Mouse (Mus musculus): ENCODE data around the gene Hoxb2. TPM values are rescaled to one million over a fixed set of nuclear protein-coding genes. Genes with fewer than 3 reads are reported as not detected.

Gene Hoxb2
- polyA plus RNA-seq, 1 experiment from 2014 or later: 4.0 TPM

GRCm38 (mm10) chr11:96369140-96369539 is 18.8 kb downstream of the Hoxb2 start:
- no peak for ATAC-seq (ENCODE audit: insufficient number of reproducible peaks, low FRiP score)
- Histone ChIP-seq H3K9ac (no peak overlapping the region), H3K9me3 (replicated peaks) (no peaks in the 10 kb centered on the region), H3K4me3 (no peak overlapping the region), H3K4me2 (no peak overlapping the region), H3K4me1 (replicated peaks) (peaks cover 8% of the 10 kb centered on the region; the same call in 1 of the 2 replicates), H3K27ac (ENCODE audit: poor library complexity, severe bottlenecking) (no peak overlapping the region), H3K36me3 (no peaks in the 10 kb centered on the region), H3K27me3 (replicated peaks) (peaks cover 96% of the 10 kb centered on the region)
- 29% methylated on average over 7 of the region's 7 CpGs for WGBS

- 37% methylated on average over 3 of the region's 3 CpGs for WGBS
- Histone ChIP-seq H3K27ac (ENCODE audit: poor library complexity, severe bottlenecking) (no peak overlapping the region), H3K4me1 (replicated peaks) (0 out of 2 replicates have a peak, but pooled peaks cover 4% of the 10 kb centered on the region)
Observed at GRCm38 (mm10) chr11:96371726-96372125, 21.4 kb downstream of the Hoxb2 start.

GRCm38 (mm10) chr11:96372519-96372918 is 22.2 kb downstream of the Hoxb2 start:
- no peak overlapping the region for H3K9ac ChIP-seq
- H3K27ac ChIP-seq (ENCODE audit: poor library complexity, severe bottlenecking): no peak overlapping the region
- no peak for ATAC-seq (ENCODE audit: insufficient number of reproducible peaks, low FRiP score)
- H3K9me3 ChIP-seq (replicated peaks): no peaks in the 10 kb centered on the region
- 5% methylated on average over 3 of the region's 3 CpGs for WGBS
- no peak overlapping the region for H3K4me3 ChIP-seq
- H3K4me1 ChIP-seq (replicated peaks): 0 out of 2 replicates have a peak, but pooled peaks cover 4% of the 10 kb centered on the region
- H3K27me3 ChIP-seq (replicated peaks): peaks cover 95% of the 10 kb centered on the region
- H3K36me3 ChIP-seq: no peaks in the 10 kb centered on the region
- H3K4me2 ChIP-seq: no peak overlapping the region

More at GRCm38 (mm10) chr11:96371726-96372125, 21.4 kb downstream of the Hoxb2 start:
- Histone ChIP-seq H3K27me3 (replicated peaks) (peaks cover 96% of the 10 kb centered on the region), H3K4me3 (no peak overlapping the region), H3K36me3 (no peaks in the 10 kb centered on the region), H3K9me3 (replicated peaks) (no peaks in the 10 kb centered on the region), H3K4me2 (no peak overlapping the region), H3K9ac (no peak overlapping the region)
- ATAC-seq (ENCODE audit: insufficient number of reproducible peaks, low FRiP score): no peak

GRCm38 (mm10) chr11:96374810-96375209 is 24.5 kb downstream of the Hoxb2 start:
- no peaks in the 10 kb centered on the region for H3K9me3 ChIP-seq (replicated peaks)
- H3K27ac ChIP-seq (ENCODE audit: poor library complexity, severe bottlenecking): no peak overlapping the region
- no peak overlapping the region for H3K4me3 ChIP-seq
- H3K36me3 ChIP-seq: no peaks in the 10 kb centered on the region
- 0 out of 2 replicates have a peak, but pooled peaks cover 4% of the 10 kb centered on the region for H3K4me1 ChIP-seq (replicated peaks)
- no peak overlapping the region for H3K9ac ChIP-seq
- H3K4me2 ChIP-seq: no peak overlapping the region
- no peak for ATAC-seq (ENCODE audit: insufficient number of reproducible peaks, low FRiP score)
- 21% methylated on average over 7 of the region's 7 CpGs for WGBS
- H3K27me3 ChIP-seq (replicated peaks): peaks cover 85% of the 10 kb centered on the region

GRCm38 (mm10) chr11:96383381-96383780 is 33.1 kb downstream of the Hoxb2 start:
- no peak overlapping the region for H3K9ac ChIP-seq
- no peak overlapping the region for H3K4me3 ChIP-seq
- WGBS: 68% methylated on average over 5 of the region's 5 CpGs
- no peaks in the 10 kb centered on the region for H3K36me3 ChIP-seq
- no peak overlapping the region for H3K4me2 ChIP-seq
- ATAC-seq (ENCODE audit: insufficient number of reproducible peaks, low FRiP score): no peak
- no peaks in the 10 kb centered on the region for H3K9me3 ChIP-seq (replicated peaks)
- H3K27me3 ChIP-seq (replicated peaks): peaks cover 76% of the 10 kb centered on the region
- H3K27ac ChIP-seq (ENCODE audit: poor library complexity, severe bottlenecking): no peak overlapping the region
- no peaks in the 10 kb centered on the region for H3K4me1 ChIP-seq (replicated peaks)

GRCm38 (mm10) chr11:96387635-96388034 is 37.3 kb downstream of the Hoxb2 start:
- H3K4me3 ChIP-seq: no peak overlapping the region
- WGBS: 79% methylated on average over 2 of the region's 2 CpGs
- H3K9me3 ChIP-seq (replicated peaks): no peaks in the 10 kb centered on the region
- H3K27ac ChIP-seq (ENCODE audit: poor library complexity, severe bottlenecking): no peak overlapping the region
- H3K36me3 ChIP-seq: no peaks in the 10 kb centered on the region
- no peaks in the 10 kb centered on the region for H3K4me1 ChIP-seq (replicated peaks)
- no peak overlapping the region for H3K4me2 ChIP-seq
- no peak overlapping the region for H3K9ac ChIP-seq
- no peak for ATAC-seq (ENCODE audit: insufficient number of reproducible peaks, low FRiP score)
- peaks cover 74% of the 10 kb centered on the region for H3K27me3 ChIP-seq (replicated peaks)

GRCm38 (mm10) chr11:96396772-96397626 is 46.7 kb downstream of the Hoxb2 start:
- Histone ChIP-seq H3K9ac (no peak overlapping the region), H3K27me3 (replicated peaks) (peaks cover 77% of the 10 kb centered on the region), H3K4me1 (replicated peaks) (peaks cover 29% of the 10 kb centered on the region), H3K4me2 (peak overlapping the region; percentile 30; the same call in 1 of the 2 replicates), H3K36me3 (no peaks in the 10 kb centered on the region), H3K27ac (ENCODE audit: poor library complexity, severe bottlenecking) (no peak overlapping the region), H3K4me3 (no peak overlapping the region), H3K9me3 (replicated peaks) (peaks cover 5% of the 10 kb centered on the region; the same call in 1 of the 2 replicates)
- ATAC-seq (ENCODE audit: insufficient number of reproducible peaks, low FRiP score): peak; percentile 39; the same call in 1 of the 2 replicates
- 7% methylated on average over 15 of the region's 15 CpGs for WGBS

GRCm38 (mm10) chr11:96397806-96398335 is 47.5 kb downstream of the Hoxb2 start:
- WGBS: 27% methylated on average over 7 of the region's 7 CpGs
- no peak overlapping the region for H3K4me3 ChIP-seq
- H3K27me3 ChIP-seq (replicated peaks): peaks cover 80% of the 10 kb centered on the region
- no peak for ATAC-seq (ENCODE audit: insufficient number of reproducible peaks, low FRiP score)
- no peak overlapping the region for H3K9ac ChIP-seq
- no peak overlapping the region for H3K27ac ChIP-seq (ENCODE audit: poor library complexity, severe bottlenecking)
- H3K4me2 ChIP-seq: peak overlapping the region; percentile 30; the same call in 1 of the 2 replicates
- H3K9me3 ChIP-seq (replicated peaks): peaks cover 5% of the 10 kb centered on the region; the same call in 1 of the 2 replicates
- H3K36me3 ChIP-seq: no peaks in the 10 kb centered on the region
- peaks cover 29% of the 10 kb centered on the region for H3K4me1 ChIP-seq (replicated peaks)

- Histone ChIP-seq H3K27me3 (replicated peaks) (peaks cover 85% of the 10 kb centered on the region), H3K36me3 (no peaks in the 10 kb centered on the region), H3K4me2 (peak overlapping the region; percentile 10; the same call in 1 of the 2 replicates), H3K9ac (no peak overlapping the region), H3K9me3 (replicated peaks) (peaks cover 2% of the 10 kb centered on the region; the same call in 1 of the 2 replicates), H3K4me3 (no peak overlapping the region), H3K4me1 (replicated peaks) (peaks cover 29% of the 10 kb centered on the region), H3K27ac (ENCODE audit: poor library complexity, severe bottlenecking) (no peak overlapping the region)
- 1% methylated on average over 8 of the region's 8 CpGs for WGBS
- ATAC-seq (ENCODE audit: insufficient number of reproducible peaks, low FRiP score): peak; percentile 76
Observed at GRCm38 (mm10) chr11:96399923-96400322, 49.6 kb downstream of the Hoxb2 start.

All from heart, embryonic 12.5 days (tissue).